Mouse (Mus musculus): Measurements from ENCODE around the gene Trip4. TPM values are rescaled to one million over a fixed set of nuclear protein-coding genes. Genes with fewer than 3 reads are reported as not detected.
"Not testable (repeated sequence)": the region's sequence is repeated elsewhere in the genome, so short reads cannot be mapped to it uniquely, and the experiment has no call there.

Gene Trip4
- total RNA-seq, 2 experiments from 2014 or later, result 13.4 to 13.8 TPM

DNA sequence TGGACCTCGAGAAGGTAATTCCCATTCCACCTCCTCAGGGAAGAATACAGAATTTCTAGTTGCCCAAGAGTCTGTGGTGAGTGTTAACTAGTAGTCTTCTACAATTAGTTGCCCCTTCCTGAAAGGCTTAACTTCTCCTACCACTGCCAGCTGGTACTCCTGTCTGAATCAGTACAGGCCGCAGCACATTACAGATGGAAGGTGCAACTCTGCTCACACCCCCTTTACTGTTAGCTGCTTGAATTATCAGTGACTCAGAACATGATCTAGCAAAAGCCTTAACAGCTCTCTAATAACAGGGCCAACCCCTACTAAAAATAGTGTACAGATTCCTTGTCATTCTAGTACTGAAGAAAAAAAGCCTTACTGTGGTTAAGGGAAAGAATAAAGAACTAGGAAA is 112.9 kb downstream of the Trip4 start:
- no peak for DNase-seq (ENCODE audit: low spot score)

DNA sequence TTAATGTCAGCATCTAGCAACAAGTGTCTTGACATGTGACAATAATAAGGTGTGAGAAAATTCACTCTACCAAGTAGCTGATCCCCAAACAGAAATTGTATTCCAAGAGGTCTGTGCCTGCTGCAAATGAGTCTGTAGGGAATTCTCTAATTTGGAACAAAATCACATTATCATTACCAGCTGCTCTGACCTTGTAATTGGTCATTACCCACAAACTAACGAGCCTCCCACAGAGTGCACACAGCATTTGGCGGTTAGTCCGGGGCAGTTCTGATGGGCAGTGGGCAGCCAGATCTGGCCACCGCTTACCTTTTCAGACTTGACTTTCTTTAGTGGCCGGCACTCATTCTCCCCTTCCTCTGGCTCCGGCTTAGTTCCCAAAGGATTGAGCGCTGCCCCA is 114.3 kb downstream of the Trip4 start:
- no peak for DNase-seq (ENCODE audit: low spot score)

GRCm38 (mm10) chr9:65793506-65793905 is 115.1 kb downstream of the Trip4 start:
- DNase-seq (ENCODE audit: low spot score), result no peak

GRCm38 (mm10) chr9:65793086-65793485 is 115.5 kb downstream of the Trip4 start:
- DNase-seq (ENCODE audit: low spot score), result no peak

DNA sequence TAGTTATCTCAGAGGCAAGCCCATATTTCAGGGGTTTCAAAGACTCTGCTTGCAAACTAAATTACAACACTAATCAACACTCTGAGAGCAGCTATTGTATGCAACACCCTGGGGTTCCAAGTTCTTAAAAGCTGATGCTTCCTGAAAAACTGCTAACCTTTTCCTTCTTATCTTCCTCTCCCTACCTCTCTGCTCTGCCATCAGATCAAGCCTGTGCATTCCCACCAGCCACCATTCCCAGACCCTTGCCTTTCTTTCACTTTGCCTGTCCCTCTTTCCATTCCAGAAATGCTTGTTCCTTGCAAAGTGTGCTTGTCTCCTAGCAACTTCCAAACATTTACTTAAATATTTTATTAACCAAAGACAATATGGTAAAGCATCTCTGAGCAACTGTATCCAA is 116.7 kb downstream of the Trip4 start:
- DNase-seq (ENCODE audit: low spot score), result no peak

- no peak for DNase-seq (ENCODE audit: low spot score)
Measured at GRCm38 (mm10) chr9:65791106-65791505, 117.5 kb downstream of the Trip4 start.

- DNase-seq (ENCODE audit: low spot score), result no peak
Measured at GRCm38 (mm10) chr9:65789788-65790187, 118.8 kb downstream of the Trip4 start.

- DNase-seq (ENCODE audit: low spot score), result no peak
Measured at GRCm38 (mm10) chr9:65788556-65788955, 120.0 kb downstream of the Trip4 start.

- DNase-seq (ENCODE audit: low spot score), result no peak
Measured at GRCm38 (mm10) chr9:65787829-65788344, 120.7 kb downstream of the Trip4 start.

DNA sequence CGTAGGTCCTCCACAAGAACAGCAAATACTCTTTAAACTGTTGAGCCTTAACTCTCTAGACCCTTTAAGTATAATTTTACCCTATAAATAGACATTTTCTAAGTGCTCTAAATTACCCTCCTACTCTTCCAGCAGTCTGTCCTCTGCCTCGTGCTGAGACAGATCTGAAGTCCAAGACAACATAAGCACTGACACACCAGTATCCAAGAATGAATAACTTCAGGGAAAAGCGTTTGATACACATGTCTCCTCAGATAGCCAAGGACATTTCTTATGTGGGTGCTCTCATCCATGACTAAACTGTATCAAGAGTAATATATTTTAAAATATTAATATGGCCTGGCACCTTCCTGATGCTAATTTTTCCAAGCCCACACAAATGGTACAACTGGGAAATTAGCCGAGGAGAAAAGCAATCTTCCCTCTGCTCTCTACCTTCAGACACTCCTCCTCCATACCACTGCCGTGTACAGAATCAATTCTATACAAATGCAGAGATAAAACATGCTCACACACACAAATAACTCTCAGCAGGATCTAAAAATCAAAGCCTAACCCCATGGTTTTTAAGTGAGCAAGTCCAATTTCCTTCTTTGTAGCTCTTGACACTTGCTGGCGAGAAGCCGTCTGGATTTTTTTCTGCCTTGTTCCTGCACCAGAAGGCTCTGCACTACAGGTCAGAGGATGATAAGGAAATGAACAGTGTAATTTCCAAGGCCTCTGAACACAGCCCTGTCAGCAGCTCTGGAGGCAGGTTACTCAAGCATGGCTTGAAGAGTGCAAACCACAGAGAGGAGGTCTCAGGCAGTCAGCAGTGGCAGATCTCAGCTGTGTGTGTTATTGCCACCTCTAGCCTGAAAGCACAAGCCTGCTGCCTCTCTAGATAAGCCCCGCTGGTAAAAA is 121.5 kb downstream of the Trip4 start:
- no peak for DNase-seq (ENCODE audit: low spot score)

DNA sequence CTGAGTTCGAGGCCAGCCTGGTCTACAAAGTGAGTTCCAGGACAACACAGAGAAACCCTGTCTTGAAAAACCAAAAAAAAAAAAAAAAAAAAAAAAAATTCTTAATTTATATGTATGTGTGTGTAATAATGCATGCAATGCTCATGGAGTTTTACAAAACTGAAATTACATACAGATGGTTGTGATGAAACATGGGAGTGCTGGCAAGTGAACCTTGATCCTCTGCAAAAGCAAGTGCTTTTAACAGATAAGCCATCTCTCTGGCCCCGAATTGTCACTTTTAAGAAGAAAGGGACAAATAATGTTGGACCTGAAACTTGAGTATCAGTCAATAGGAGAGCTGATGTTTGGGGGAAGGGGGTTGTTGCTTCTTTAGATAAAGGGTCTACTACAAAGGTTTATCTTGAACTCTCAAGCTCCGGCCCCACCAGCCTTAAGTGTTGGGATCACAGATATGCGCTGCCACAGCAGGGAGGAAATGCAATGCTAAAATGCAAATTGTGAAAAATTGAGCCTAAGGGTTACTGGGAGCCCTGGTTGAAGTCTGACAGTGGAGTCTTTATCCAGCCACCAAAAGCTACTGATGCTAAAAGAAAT is 122.7 kb downstream of the Trip4 start:
- no peak for DNase-seq (ENCODE audit: low spot score)

DNA sequence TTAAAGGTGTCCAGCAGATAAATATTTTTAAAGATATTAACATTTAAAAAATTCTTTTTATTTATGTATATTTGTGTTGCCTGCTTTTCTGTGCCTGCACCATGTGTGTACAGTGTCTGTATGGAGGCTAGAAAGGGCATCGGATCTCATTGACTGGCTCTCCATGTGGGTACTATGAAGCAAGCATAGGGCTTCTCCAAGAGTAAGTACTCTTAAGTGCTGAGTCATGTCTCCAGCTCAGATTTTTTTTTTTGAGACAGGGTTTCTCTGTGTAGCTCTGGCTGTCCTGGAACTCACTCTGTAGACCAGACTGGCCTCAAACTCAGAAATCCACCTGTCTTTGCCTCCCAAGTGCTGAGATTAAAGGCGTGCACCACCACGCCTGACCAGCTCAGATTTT is 129.0 kb downstream of the Trip4 start:
- not testable (repeated sequence) for DNase-seq (ENCODE audit: low spot score)

Other genes with a start within 250 kb of the Trip4 start
- 100 to 1,000 TPM; 223 to 247 TPM for gene Oaz2, start 240.8 kb downstream of the Trip4 start, total RNA-seq (2021)
- 10 to 100 TPM; 15.7 to 16.2 TPM for gene Zfp609, start 81.2 kb downstream of the Trip4 start, total RNA-seq (2021)
- gene Pclaf, start 18.6 kb downstream of the Trip4 start, total RNA-seq (2021), result not detected
- gene Csnk1g1, start 130 bp upstream of the Trip4 start, total RNA-seq (2021), result 1 to 10 TPM; 7.2 to 7.6 TPM
- gene Ppib, start 151.4 kb upstream of the Trip4 start, total RNA-seq (2021), result 10 to 100 TPM; 32.4 to 38.4 TPM
- under 1 TPM in 1 of 2 experiments, not detected in 1; 0.17 TPM for gene Snx22, start 160.9 kb upstream of the Trip4 start, total RNA-seq (2021)
- 10 to 100 TPM; 10.7 to 13.3 TPM for gene Snx1, start 217.8 kb upstream of the Trip4 start, total RNA-seq (2021)
- gene Ciao2a, start 217.8 kb upstream of the Trip4 start, total RNA-seq (2021), result 10 to 100 TPM; 49.7 to 53.9 TPM
- 10 to 100 TPM; 36.8 to 37.2 TPM for gene Dapk2, start 249.4 kb upstream of the Trip4 start, total RNA-seq (2021)